Mouse (Mus musculus): Measurements from ENCODE around the gene Tnfsfm13. TPM values are rescaled to one million over a fixed set of nuclear protein-coding genes. Genes with fewer than 3 reads are reported as not detected.
"Not testable (repeated sequence)": the region's sequence is repeated elsewhere in the genome, so short reads cannot be mapped to it uniquely, and the experiment has no call there.

Gene Tnfsfm13
- total and polyA plus RNA-seq, 3 experiments, result not detected

DNA sequence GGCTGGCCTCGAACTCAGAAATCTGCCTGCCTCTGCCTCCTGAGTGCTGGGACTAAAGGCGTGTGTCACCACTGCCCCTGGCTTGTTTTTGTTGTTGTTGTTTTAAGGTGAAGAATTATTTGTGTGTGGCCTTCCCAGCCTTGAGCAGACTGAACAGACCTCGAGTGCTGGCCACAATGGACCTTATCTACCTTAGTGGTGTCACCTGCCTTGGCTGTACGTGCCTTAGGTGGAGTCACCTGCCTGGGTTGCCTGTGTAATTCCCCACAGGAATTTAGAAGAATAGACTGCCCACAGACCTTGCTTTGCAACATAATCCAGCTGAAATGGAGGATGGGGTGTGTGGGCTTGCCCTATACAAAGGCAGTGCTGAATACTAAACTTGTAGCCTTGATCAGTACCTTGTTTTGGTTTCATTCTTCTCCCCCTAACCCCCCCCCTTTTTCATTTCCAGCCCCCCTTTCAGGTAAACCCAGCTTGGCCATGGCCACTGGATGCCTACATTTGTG, 12.0 kb upstream of the Tnfsfm13 start:
- H3K36me3 ChIP-seq (replicated peaks), result no peaks in the 10 kb centered on the region
- peaks cover 6% of the 10 kb centered on the region; the same call in 1 of the 2 replicates for H3K4me1 ChIP-seq (ENCODE audit: insufficient read depth, low read depth, low read length)
- H3K4me3 ChIP-seq (ENCODE audit: low read depth, low read length), result no peak overlapping the region
- no peak for ATAC-seq (ENCODE audit: extremely low read depth, insufficient number of reproducible peaks, low FRiP score, poor library complexity, severe bottlenecking)
- no peak for DNase-seq (ENCODE audit: low spot score)
- TF ChIP-seq GATA1 (IDR thresholded peaks at IDR 0.05; ENCODE audit: borderline replicate concordance, low read length), result no peak
- TF ChIP-seq CTCF (IDR thresholded peaks at IDR 0.05; ENCODE audit: low read depth, low read length), result no peak
- TF ChIP-seq GATA2 (IDR thresholded peaks at IDR 0.05; ENCODE audit: borderline replicate concordance, low read depth, low read length), result no peak
- TF ChIP-seq POLR2AphosphoS5 (IDR thresholded peaks at IDR 0.05; ENCODE audit: insufficient replicate concordance, low read depth, low read length), result no peak
- TF ChIP-seq TAL1 (conservative IDR thresholded peaks at IDR 0.05; ENCODE audit: low read depth, low read length), result no peak
- no peaks in the 10 kb centered on the region for H3K9me3 ChIP-seq (replicated peaks)
- peaks cover 26% of the 10 kb centered on the region for H3K27me3 ChIP-seq (ENCODE audit: insufficient read depth, low read length)

DNA sequence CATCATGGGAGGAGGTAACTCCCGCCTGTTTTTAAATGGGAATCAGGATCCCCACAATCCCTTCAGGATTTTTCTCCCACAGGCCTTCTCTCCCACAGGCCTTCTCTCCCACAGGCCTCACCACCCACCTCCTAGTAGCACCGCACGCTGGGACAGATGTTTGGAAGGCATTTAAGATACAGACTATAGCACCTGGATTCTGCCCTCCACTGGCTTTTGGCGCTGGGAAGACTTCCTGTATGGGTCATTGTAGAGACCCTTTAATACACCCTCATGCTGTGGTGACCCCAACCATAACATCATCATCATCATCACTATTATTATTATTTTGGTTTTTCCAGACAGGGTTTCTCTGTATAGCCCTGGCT, 11.6 kb upstream of the Tnfsfm13 start:
- H3K36me3 ChIP-seq (replicated peaks), result no peaks in the 10 kb centered on the region
- H3K4me3 ChIP-seq (ENCODE audit: low read depth, low read length), result no peak overlapping the region
- TF ChIP-seq CTCF (IDR thresholded peaks at IDR 0.05; ENCODE audit: low read depth, low read length), result no peak
- no peak for TF ChIP-seq POLR2AphosphoS5 (IDR thresholded peaks at IDR 0.05; ENCODE audit: insufficient replicate concordance, low read depth, low read length)
- TF ChIP-seq TAL1 (conservative IDR thresholded peaks at IDR 0.05; ENCODE audit: low read depth, low read length), result no peak
- no peak for TF ChIP-seq GATA1 (IDR thresholded peaks at IDR 0.05; ENCODE audit: borderline replicate concordance, low read length)
- TF ChIP-seq GATA2 (IDR thresholded peaks at IDR 0.05; ENCODE audit: borderline replicate concordance, low read depth, low read length), result no peak
- DNase-seq (ENCODE audit: low spot score) (no peak), ATAC-seq (ENCODE audit: extremely low read depth, insufficient number of reproducible peaks, low FRiP score, poor library complexity, severe bottlenecking) (no peak)
- no peaks in the 10 kb centered on the region for H3K9me3 ChIP-seq (replicated peaks)
- peaks cover 27% of the 10 kb centered on the region for H3K27me3 ChIP-seq (ENCODE audit: insufficient read depth, low read length)
- H3K4me1 ChIP-seq (ENCODE audit: insufficient read depth, low read depth, low read length), result peaks cover 6% of the 10 kb centered on the region; the same call in 1 of the 2 replicates

DNA sequence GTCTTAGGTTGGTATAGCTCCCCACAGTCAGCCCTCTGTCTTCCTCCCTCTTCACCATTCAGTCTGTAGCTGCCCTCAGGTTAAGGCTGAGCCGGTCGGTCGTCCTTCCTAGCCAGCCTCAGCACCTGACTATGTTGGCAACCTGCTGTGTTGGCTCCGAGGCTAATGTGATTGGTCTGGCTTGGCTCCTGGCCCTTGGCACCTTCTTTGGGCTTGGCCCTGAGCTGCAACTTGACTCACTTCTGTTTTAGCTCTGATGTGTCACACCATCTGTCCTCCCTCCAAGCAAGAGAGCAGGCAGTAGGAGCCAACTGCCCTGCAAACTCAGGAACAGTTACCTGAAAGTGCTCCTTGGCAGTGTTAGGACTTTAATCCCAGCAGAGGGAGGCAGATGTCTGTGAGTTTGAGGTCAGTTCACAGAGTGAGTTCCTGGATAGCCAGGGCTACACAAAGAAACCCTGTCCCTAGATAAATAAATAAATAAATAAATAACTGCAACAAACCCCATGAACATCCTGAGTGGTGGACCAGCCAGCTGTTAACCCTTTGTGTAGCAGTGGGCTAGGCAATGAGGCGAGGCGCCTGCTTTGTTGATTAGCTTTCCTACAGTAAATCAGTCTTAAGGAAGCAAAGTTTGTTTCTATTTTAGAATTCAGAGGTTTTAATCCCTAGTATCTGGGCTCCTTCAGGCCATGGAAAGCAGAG, 11.0 kb upstream of the Tnfsfm13 start:
- TF ChIP-seq GATA2 (IDR thresholded peaks at IDR 0.05; ENCODE audit: borderline replicate concordance, low read depth, low read length), result no peak
- no peak for TF ChIP-seq TAL1 (conservative IDR thresholded peaks at IDR 0.05; ENCODE audit: low read depth, low read length)
- TF ChIP-seq POLR2AphosphoS5 (IDR thresholded peaks at IDR 0.05; ENCODE audit: insufficient replicate concordance, low read depth, low read length), result no peak
- TF ChIP-seq GATA1 (IDR thresholded peaks at IDR 0.05; ENCODE audit: borderline replicate concordance, low read length), result no peak
- DNase-seq (ENCODE audit: low spot score) (no peak), ATAC-seq (ENCODE audit: extremely low read depth, insufficient number of reproducible peaks, low FRiP score, poor library complexity, severe bottlenecking) (no peak)
- Histone ChIP-seq H3K36me3 (replicated peaks) (no peaks in the 10 kb centered on the region), H3K9me3 (replicated peaks) (no peaks in the 10 kb centered on the region), H3K4me3 (ENCODE audit: low read depth, low read length) (no peak overlapping the region), H3K27me3 (ENCODE audit: insufficient read depth, low read length) (peaks cover 30% of the 10 kb centered on the region), H3K4me1 (ENCODE audit: insufficient read depth, low read depth, low read length) (peaks cover 6% of the 10 kb centered on the region; the same call in 1 of the 2 replicates)

DNA sequence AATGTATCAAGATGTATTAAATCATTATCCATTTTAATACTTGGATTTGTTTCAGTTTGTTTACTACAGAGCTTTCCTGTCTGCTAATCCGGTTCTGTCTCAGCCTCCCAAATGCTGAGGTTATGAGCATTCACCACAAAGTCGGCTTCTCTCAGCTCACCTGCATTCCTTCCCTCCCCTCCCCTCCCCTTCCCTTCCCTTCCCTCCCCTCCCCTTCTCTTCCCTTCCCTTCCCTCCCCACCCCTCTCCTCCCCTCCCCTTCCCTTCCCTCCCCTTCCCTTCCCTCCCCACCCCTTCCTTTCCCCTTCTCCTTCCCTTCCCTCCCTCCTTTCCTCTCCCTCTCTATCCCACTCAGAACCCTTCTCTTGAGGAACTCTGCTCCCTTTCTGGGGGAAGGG, 8.7 kb upstream of the Tnfsfm13 start:
- no peak for ATAC-seq (ENCODE audit: extremely low read depth, insufficient number of reproducible peaks, low FRiP score, poor library complexity, severe bottlenecking)
- H3K36me3 ChIP-seq (replicated peaks), result no peaks in the 10 kb centered on the region
- TF ChIP-seq GATA1 (IDR thresholded peaks at IDR 0.05; ENCODE audit: borderline replicate concordance, low read length) (no peak), POLR2AphosphoS5 (IDR thresholded peaks at IDR 0.05; ENCODE audit: insufficient replicate concordance, low read depth, low read length) (no peak), GATA2 (IDR thresholded peaks at IDR 0.05; ENCODE audit: borderline replicate concordance, low read depth, low read length) (no peak), TAL1 (conservative IDR thresholded peaks at IDR 0.05; ENCODE audit: low read depth, low read length) (no peak), CTCF (IDR thresholded peaks at IDR 0.05; ENCODE audit: low read depth, low read length) (no peak)
- no peak overlapping the region for H3K4me3 ChIP-seq (ENCODE audit: low read depth, low read length)
- peaks cover 43% of the 10 kb centered on the region for H3K27me3 ChIP-seq (ENCODE audit: insufficient read depth, low read length)
- peaks cover 7% of the 10 kb centered on the region for H3K4me1 ChIP-seq (ENCODE audit: insufficient read depth, low read depth, low read length)
- DNase-seq (ENCODE audit: low spot score), result no peak
- H3K9me3 ChIP-seq (replicated peaks), result no peaks in the 10 kb centered on the region

DNA sequence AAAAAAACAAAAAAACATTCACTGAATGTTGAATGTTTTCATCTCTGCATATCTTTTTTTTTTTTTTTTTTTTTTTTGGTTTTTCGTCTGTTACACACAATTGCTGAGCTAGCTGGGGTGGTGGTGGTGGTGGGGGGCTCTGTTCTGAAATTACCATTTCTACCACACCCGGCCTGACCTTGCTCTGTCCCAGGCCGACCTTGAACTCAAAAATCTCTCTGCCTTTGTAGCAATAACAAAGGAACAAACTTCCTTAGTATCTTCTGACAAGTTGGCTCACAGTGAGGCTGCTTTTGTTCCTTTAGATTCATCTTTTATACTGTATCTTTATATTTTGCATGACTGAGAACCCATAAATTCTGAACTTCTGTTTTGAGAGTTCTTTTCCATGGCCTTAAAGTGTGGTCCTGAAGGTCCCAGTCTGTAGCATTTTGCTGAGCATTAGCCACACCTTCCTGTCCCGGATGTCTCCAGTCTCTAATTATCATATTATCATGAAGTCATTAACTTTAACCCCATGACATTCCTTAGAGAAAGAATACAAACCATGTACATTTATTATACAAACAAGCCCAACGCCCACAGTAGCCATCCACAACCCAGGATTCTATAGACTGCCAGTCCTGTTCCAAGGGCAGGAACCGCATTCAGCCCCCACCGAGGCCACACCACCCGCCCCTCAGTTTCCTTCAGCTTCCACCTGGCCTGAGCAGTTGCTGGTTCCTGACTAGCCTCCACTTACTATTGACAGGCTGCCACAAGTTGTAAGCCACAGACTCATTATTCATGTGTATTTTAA, 8.1 kb upstream of the Tnfsfm13 start:
- TF ChIP-seq CTCF (IDR thresholded peaks at IDR 0.05; ENCODE audit: low read depth, low read length) (no peak), GATA1 (IDR thresholded peaks at IDR 0.05; ENCODE audit: borderline replicate concordance, low read length) (no peak), GATA2 (IDR thresholded peaks at IDR 0.05; ENCODE audit: borderline replicate concordance, low read depth, low read length) (no peak), TAL1 (conservative IDR thresholded peaks at IDR 0.05; ENCODE audit: low read depth, low read length) (no peak), POLR2AphosphoS5 (IDR thresholded peaks at IDR 0.05; ENCODE audit: insufficient replicate concordance, low read depth, low read length) (no peak)
- Histone ChIP-seq H3K27me3 (ENCODE audit: insufficient read depth, low read length) (peaks cover 38% of the 10 kb centered on the region), H3K4me1 (ENCODE audit: insufficient read depth, low read depth, low read length) (peaks cover 3% of the 10 kb centered on the region; the same call in 1 of the 2 replicates), H3K4me3 (ENCODE audit: low read depth, low read length) (no peak overlapping the region), H3K36me3 (replicated peaks) (no peaks in the 10 kb centered on the region), H3K9me3 (replicated peaks) (no peaks in the 10 kb centered on the region)
- no peak for ATAC-seq (ENCODE audit: extremely low read depth, insufficient number of reproducible peaks, low FRiP score, poor library complexity, severe bottlenecking)
- no peak for DNase-seq (ENCODE audit: low spot score)

DNA sequence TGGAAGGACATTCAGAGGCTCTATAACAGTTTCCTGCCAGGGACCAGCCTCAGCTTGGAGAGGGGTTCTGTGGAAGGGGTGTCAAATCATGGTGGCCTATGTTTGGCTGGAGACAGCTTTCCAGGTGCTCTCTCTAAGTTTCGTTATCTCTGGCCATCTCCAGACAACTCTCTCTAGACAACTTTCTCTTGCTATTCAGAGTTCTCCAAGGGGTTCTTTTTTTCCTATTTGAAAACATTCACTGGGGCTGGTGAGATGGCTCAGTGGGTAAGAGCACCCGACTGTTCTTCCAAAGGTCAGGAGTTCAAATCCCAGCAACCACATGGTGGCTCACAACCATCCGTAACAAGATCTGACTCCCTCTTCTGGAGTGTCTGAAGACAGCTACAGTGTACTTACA, 7.5 kb upstream of the Tnfsfm13 start:
- H3K4me1 ChIP-seq (ENCODE audit: insufficient read depth, low read depth, low read length); H3K36me3 ChIP-seq (replicated peaks); ATAC-seq (ENCODE audit: extremely low read depth, insufficient number of reproducible peaks, low FRiP score, poor library complexity, severe bottlenecking); H3K4me3 ChIP-seq (ENCODE audit: low read depth, low read length); H3K9me3 ChIP-seq (replicated peaks); DNase-seq (ENCODE audit: low spot score): not testable (repeated sequence)
- H3K27me3 ChIP-seq (ENCODE audit: insufficient read depth, low read length), result peaks cover 41% of the 10 kb centered on the region

DNA sequence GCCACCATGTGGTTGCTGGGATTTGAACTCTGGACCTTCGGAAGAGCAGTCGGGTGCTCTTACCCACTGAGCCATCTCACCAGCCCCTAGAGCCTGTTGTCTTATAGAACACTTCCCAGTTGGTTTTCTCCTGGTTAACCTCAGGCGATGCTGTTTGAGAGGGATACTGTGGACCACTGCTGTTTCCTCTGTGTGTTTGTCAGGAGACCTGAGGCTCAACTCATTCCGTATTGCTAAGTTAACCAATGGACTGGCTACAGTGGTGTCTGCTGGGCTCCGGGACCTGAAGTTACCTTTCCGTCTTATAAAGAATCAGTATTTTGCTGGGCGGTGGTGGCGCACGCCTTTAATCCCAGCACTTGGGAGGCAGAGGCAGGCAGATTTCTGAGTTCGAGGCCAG, 7.0 kb upstream of the Tnfsfm13 start:
- not testable (repeated sequence) for H3K9me3 ChIP-seq (replicated peaks); H3K36me3 ChIP-seq (replicated peaks); ATAC-seq (ENCODE audit: extremely low read depth, insufficient number of reproducible peaks, low FRiP score, poor library complexity, severe bottlenecking); H3K4me1 ChIP-seq (ENCODE audit: insufficient read depth, low read depth, low read length); DNase-seq (ENCODE audit: low spot score); H3K4me3 ChIP-seq (ENCODE audit: low read depth, low read length)
- H3K27me3 ChIP-seq (ENCODE audit: insufficient read depth, low read length), result peaks cover 41% of the 10 kb centered on the region

All from G1E (cell line).